Mouse (Mus musculus) skeletal muscle tissue, adult 2 months (tissue): ENCODE results near the gene Ankrd23.

Source experiments
- DNase-seq: peaks from one replicate; pipeline ENCODE4 v3.0.0-alpha.2; 2012; ENCODE audit warnings: low read depth, low spot score

The Ankrd23 gene

DNA sequence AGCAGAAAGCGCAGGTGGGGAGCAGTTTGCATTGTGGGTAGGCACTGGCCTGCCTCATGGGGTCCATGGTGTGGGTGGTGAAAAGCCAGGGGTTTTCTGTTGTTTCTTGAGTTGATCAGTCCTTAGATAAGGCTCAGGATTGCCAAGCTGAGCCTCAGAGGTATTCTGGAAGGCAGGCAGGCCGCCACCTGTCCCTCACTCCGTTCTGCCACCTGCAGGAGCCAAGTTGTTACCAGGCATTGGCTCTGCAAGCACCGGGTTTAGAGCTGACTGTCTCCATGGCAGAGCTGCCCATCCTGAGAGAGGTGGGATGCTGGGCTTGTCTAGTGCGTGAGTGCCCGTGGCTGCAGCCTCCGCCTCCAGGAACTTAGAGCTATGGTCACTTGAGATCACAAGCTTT lies 14.5 kb downstream of the Ankrd23 start:
- no peak for DNase-seq

GRCm38 (mm10) chr1:36519626-36520025 lies 17.1 kb downstream of the Ankrd23 start:
- no peak for DNase-seq

DNA sequence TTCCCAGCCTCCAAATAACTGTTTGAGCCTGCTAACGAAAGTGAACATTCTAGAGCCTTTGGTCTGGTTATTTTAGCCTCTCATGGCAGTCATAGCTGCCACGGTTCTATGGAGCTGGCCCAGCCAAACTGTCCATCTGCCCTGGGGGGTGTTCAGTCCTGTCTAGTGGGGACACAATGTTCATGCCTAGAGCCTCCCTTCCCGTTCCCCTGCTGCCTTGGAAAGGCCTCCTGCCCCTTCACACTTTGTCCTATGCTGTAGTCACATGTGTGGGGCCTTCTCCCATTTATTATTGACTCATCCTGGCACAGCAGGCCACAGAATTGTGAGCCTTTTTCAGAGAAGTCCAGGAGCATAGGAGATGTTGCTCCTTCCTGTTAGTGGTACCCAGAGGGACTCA lies 18.4 kb downstream of the Ankrd23 start:
- no peak for DNase-seq

DNA sequence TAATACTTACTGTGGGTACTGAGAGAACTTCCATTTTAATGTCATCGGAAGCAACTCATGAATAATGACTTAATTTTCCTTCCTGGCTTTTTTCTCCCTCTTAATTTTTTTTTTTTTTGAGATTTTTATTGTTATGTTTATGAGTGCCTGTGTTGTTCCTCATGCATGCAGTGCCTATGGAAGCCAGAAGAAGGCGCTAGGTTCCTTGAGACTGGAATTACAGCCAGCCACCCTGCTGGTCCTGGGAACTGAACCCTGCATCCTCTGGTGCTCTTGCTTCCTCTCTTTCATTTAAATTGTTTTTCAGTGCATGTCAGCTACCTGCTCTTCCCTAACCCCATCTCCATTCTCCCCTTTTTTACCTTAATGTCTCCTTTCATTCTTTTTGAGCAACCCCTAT lies 23.0 kb downstream of the Ankrd23 start:
- no peak for DNase-seq

DNA sequence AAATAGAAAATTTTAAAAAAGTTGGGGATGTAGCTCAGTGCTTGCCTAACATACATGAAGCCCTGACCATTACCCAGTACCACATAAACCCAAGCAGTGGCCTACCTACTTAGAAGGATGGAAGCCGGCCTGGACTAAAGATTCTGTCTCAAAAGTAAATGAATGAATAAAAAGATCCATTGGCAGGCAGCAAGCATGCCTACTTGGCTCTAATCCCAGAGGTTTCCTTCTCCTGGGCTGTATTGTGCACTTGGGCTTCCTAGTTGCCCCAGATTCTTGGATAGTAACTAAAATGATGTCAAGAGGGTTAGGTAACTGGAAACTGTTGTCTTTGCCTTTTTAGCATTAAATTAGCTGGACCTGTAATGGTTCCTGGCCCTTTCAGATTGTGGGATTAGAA lies 23.4 kb downstream of the Ankrd23 start:
- no peak for DNase-seq

GRCm38 (mm10) chr1:36512966-36513280 lies 23.8 kb downstream of the Ankrd23 start:
- DNase-seq, result no peak

GRCm38 (mm10) chr1:36512089-36512965 lies 24.4 kb downstream of the Ankrd23 start:
- peak; percentile 60 for DNase-seq

- DNase-seq, result peak; percentile 96
Observed at GRCm38 (mm10) chr1:36511289-36512021, 25.2 kb downstream of the Ankrd23 start, which contains the start of gene Cnnm3. Gene Cnnm3 (plus strand): TSS chr1:36511867.

GRCm38 (mm10) chr1:36508238-36508637 lies 28.4 kb downstream of the Ankrd23 start:
- DNase-seq, result no peak

GRCm38 (mm10) chr1:36501261-36501660 lies 35.4 kb downstream of the Ankrd23 start:
- DNase-seq, result peak; percentile 62

GRCm38 (mm10) chr1:36497312-36497711 lies 39.4 kb downstream of the Ankrd23 start:
- no peak for DNase-seq

- peak; percentile 60 for DNase-seq
Observed at GRCm38 (mm10) chr1:36496719-36497118, 40.0 kb downstream of the Ankrd23 start.

GRCm38 (mm10) chr1:36493299-36493698 lies 43.4 kb downstream of the Ankrd23 start:
- no peak for DNase-seq

GRCm38 (mm10) chr1:36492416-36493139 lies 44.1 kb downstream of the Ankrd23 start:
- DNase-seq, result peak; percentile 83

GRCm38 (mm10) chr1:36489661-36490060 lies 47.0 kb downstream of the Ankrd23 start:
- DNase-seq, result no peak

DNA sequence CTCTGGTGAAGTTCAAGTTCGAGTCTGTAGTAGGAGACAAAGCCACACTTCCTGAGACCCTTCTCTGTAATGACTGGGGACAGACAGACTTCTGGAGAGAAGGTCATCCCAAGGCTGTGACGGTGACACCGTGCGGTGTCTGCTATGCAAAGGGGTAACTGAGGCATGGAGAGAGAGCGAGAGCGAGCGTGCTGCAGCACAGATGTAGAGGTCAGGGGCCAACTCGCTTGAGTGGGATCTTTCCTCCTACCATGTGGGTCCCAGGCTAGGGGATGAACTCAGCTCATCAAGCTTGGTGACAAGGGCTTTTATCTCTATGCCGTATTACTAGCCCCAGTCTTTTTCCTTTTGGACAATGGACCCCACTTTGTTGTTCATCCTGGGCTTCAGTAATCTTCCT lies 49.6 kb downstream of the Ankrd23 start:
- no peak for DNase-seq

GRCm38 (mm10) chr1:36485080-36485479 lies 51.6 kb downstream of the Ankrd23 start:
- DNase-seq, result no peak

- no peak for DNase-seq
Observed at GRCm38 (mm10) chr1:36483825-36484224, 52.9 kb downstream of the Ankrd23 start.
